Mouse (Mus musculus): ENCODE results near the gene Grin2d.

Gene Grin2d

GRCm38 (mm10) chr7:45856950-45857901 lies 21.0 kb downstream of the Grin2d start:
- no peak for DNase-seq (ENCODE audit: low spot score in 2 of 2)

GRCm38 (mm10) chr7:45853089-45853488 lies 25.1 kb downstream of the Grin2d start:
- DNase-seq (ENCODE audit: low spot score in 2 of 2), result no peak

GRCm38 (mm10) chr7:45850661-45851060 lies 27.5 kb downstream of the Grin2d start:
- DNase-seq (ENCODE audit: low spot score in 2 of 2), result no peak

- no peak for DNase-seq (ENCODE audit: low spot score in 2 of 2)
These were observed 29.6 kb downstream of the Grin2d start for GRCm38 (mm10) chr7:45848447-45849027.

- DNase-seq (ENCODE audit: low spot score in 2 of 2), result no peak
These were observed 35.0 kb downstream of the Grin2d start for GRCm38 (mm10) chr7:45842950-45843744.

GRCm38 (mm10) chr7:45833924-45834323 lies 44.3 kb downstream of the Grin2d start:
- no peak for DNase-seq (ENCODE audit: low spot score in 2 of 2)

- DNase-seq (ENCODE audit: low spot score in 2 of 2), result no peak
These were observed 44.9 kb downstream of the Grin2d start for GRCm38 (mm10) chr7:45833148-45833790.

GRCm38 (mm10) chr7:45832428-45832827 lies 45.8 kb downstream of the Grin2d start:
- DNase-seq (ENCODE audit: low spot score in 2 of 2), result no peak

GRCm38 (mm10) chr7:45831128-45831525 lies 47.1 kb downstream of the Grin2d start:
- DNase-seq (ENCODE audit: low spot score in 2 of 2), result no peak

- DNase-seq (ENCODE audit: low spot score in 2 of 2), result peak; percentile 66 to 82
These were observed 47.6 kb downstream of the Grin2d start, which contains the start of gene Grwd1 for GRCm38 (mm10) chr7:45830427-45831127. Grwd1 (minus strand) TSS chr7:45830944.

- no peak for DNase-seq (ENCODE audit: low spot score in 2 of 2)
These were observed 51.5 kb downstream of the Grin2d start for GRCm38 (mm10) chr7:45826631-45827030.

- DNase-seq (ENCODE audit: low spot score in 2 of 2), result no peak
These were observed 53.6 kb downstream of the Grin2d start, which contains the start of gene Kcnj14 for GRCm38 (mm10) chr7:45824598-45824997. Kcnj14 (minus strand) TSS chr7:45824782.

- no peak for DNase-seq (ENCODE audit: low spot score in 2 of 2)
These were observed 57.3 kb downstream of the Grin2d start for GRCm38 (mm10) chr7:45820913-45821312.

- no peak for DNase-seq (ENCODE audit: low spot score in 2 of 2)
These were observed 58.3 kb downstream of the Grin2d start for GRCm38 (mm10) chr7:45819843-45820242.

- no peak for DNase-seq (ENCODE audit: low spot score in 2 of 2)
These were observed 62.2 kb downstream of the Grin2d start for GRCm38 (mm10) chr7:45815984-45816351.

- no peak for DNase-seq (ENCODE audit: low spot score in 2 of 2)
These were observed 62.7 kb downstream of the Grin2d start for GRCm38 (mm10) chr7:45815323-45815983.

GRCm38 (mm10) chr7:45814841-45815240 lies 63.3 kb downstream of the Grin2d start:
- no peak for DNase-seq (ENCODE audit: low spot score in 2 of 2)

GRCm38 (mm10) chr7:45813787-45814779 lies 64.1 kb downstream of the Grin2d start, which contains the start of gene Cyth2:
Cyth2 (minus strand) TSS chr7:45814581.
- DNase-seq (ENCODE audit: low spot score in 2 of 2), result peak; percentile 96 to 99

- no peak for DNase-seq (ENCODE audit: low spot score in 2 of 2)
These were observed 65.3 kb downstream of the Grin2d start for GRCm38 (mm10) chr7:45812921-45813320.
